Mouse (Mus musculus): ENCODE results near the gene Gtf3c4. TPM values are rescaled to one million over a fixed set of nuclear protein-coding genes. Genes with fewer than 3 reads are reported as not detected.

Gene Gtf3c4
- polyA plus RNA-seq, 1 experiment, result 12.6 TPM

DNA sequence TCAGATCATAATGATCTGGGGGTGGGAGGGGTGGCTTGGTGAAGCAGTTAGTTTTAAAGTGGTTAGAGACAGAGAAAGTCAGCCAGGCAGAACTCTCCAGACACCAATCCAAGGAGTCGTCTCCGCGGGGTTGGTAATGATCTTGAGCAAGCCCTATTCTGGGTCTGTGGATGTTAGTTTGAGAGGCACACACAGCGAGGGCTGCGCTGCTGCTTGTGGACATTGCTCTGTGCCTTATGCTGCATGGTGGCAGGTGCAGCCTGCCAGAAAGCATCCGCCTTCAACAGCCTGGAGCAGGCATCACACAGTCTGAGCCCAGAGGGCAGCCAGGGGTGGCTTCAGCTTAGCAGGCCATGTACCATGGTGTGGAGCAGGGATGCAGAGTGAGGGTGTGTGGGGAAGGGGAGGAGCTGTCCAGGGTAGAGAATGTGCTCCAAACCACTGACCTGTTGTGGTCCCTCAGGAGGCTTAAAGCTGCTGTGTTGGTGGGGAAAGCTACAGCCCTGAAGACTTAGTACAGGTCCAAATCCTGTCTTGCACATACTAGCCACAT lies 53.0 kb downstream of the Gtf3c4 start:
- Histone ChIP-seq H3K4me3 (ENCODE audit: insufficient read depth, low read length) (no peak overlapping the region), H3K4me1 (ENCODE audit: control insufficient read depth, insufficient read depth, low read length) (no peaks in the 10 kb centered on the region), H3K27ac (ENCODE audit: insufficient read depth, low read length) (no peak overlapping the region)
- no peak for TF ChIP-seq CTCF (IDR thresholded peaks at IDR 0.05; ENCODE audit: extremely low read depth, insufficient read depth, low read length)
- TF ChIP-seq POLR2A (IDR thresholded peaks at IDR 0.05; ENCODE audit: extremely low read depth, insufficient read depth, low read length), result no peak

GRCm38 (mm10) chr2:28786355-28787066 lies 53.6 kb downstream of the Gtf3c4 start:
- H3K4me1 ChIP-seq (ENCODE audit: control insufficient read depth, insufficient read depth, low read length), result no peaks in the 10 kb centered on the region
- TF ChIP-seq POLR2A (IDR thresholded peaks at IDR 0.05; ENCODE audit: extremely low read depth, insufficient read depth, low read length) (no peak), CTCF (IDR thresholded peaks at IDR 0.05; ENCODE audit: extremely low read depth, insufficient read depth, low read length) (no peak)
- H3K27ac ChIP-seq (ENCODE audit: insufficient read depth, low read length), result no peak overlapping the region
- no peak overlapping the region for H3K4me3 ChIP-seq (ENCODE audit: insufficient read depth, low read length)

GRCm38 (mm10) chr2:28781310-28781709 lies 58.9 kb downstream of the Gtf3c4 start:
- H3K27ac ChIP-seq (ENCODE audit: insufficient read depth, low read length), result no peak overlapping the region
- no peak for TF ChIP-seq CTCF (IDR thresholded peaks at IDR 0.05; ENCODE audit: extremely low read depth, insufficient read depth, low read length)
- no peak for TF ChIP-seq POLR2A (IDR thresholded peaks at IDR 0.05; ENCODE audit: extremely low read depth, insufficient read depth, low read length)
- no peak overlapping the region for H3K4me3 ChIP-seq (ENCODE audit: insufficient read depth, low read length)

DNA sequence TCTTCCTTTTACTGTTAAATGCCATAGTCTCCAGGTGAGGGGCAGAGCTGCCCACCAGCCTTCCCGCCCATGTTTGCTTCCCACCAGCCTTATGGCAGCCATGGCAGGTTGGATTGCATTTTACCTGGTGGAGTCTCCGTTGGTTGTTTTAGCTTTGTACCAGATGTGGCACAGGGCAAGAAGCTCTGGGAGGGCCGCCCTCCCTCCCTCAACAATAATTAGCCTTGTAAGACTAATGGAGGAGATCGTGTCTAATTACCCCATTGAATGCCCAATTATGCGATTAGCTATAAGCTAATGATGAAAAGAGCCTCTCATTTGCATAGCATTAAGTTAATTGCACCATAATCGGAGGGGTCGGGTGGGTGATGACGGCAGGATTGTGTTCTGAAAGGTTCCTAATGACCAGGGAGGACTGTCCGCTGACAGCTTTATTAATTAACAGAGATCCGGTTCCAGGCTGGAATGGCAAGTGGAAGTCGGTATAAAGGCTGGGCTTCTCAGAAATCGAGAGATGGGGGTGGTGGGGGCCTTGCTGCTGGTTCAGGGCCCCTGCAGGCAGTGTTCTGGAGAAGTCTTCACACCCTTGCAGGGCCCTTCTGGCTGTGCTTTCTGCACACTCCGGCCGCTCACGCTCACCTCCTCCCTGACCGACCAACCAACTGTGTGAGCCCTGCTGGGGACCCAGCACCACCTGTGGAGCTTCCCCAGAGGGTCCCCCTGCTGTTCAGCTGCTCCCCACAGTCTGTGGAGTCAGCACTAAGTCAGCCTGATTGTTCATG lies 60.0 kb downstream of the Gtf3c4 start:
- TF ChIP-seq CTCF (IDR thresholded peaks at IDR 0.05; ENCODE audit: extremely low read depth, insufficient read depth, low read length) (no peak), POLR2A (IDR thresholded peaks at IDR 0.05; ENCODE audit: extremely low read depth, insufficient read depth, low read length) (no peak)
- H3K4me1 ChIP-seq (ENCODE audit: control insufficient read depth, insufficient read depth, low read length), result no peaks in the 10 kb centered on the region
- no peak overlapping the region for H3K4me3 ChIP-seq (ENCODE audit: insufficient read depth, low read length)
- no peak overlapping the region for H3K27ac ChIP-seq (ENCODE audit: insufficient read depth, low read length)

More at GRCm38 (mm10) chr2:28781310-28781709, 58.9 kb downstream of the Gtf3c4 start:
- H3K4me1 ChIP-seq (ENCODE audit: control insufficient read depth, insufficient read depth, low read length), result no peaks in the 10 kb centered on the region

DNA sequence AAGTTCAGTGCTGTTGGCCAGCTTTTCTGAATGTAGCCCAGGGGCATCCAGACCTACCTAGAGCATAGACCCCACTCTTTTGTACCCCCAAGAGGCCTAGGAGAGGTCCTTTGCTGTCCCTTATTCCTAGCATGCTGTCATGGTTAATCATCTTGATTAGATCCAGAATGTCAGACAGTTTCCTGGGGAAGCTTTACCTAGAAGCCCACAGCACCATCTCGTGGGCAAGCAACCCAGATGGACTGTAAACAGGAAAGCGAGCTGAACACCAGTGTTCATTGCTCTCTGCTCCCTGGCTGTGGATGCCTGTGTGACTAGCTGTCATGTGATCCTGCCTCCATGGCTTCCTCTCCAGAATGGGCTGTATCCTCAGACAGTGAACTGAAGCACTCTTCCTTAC lies 63.4 kb downstream of the Gtf3c4 start:
- no peaks in the 10 kb centered on the region for H3K4me1 ChIP-seq (ENCODE audit: control insufficient read depth, insufficient read depth, low read length)
- TF ChIP-seq POLR2A (IDR thresholded peaks at IDR 0.05; ENCODE audit: extremely low read depth, insufficient read depth, low read length) (no peak), CTCF (IDR thresholded peaks at IDR 0.05; ENCODE audit: extremely low read depth, insufficient read depth, low read length) (no peak)

GRCm38 (mm10) chr2:28774073-28774472 lies 66.1 kb downstream of the Gtf3c4 start:
- Histone ChIP-seq H3K27ac (ENCODE audit: insufficient read depth, low read length) (no peak overlapping the region), H3K4me3 (ENCODE audit: insufficient read depth, low read length) (no peak overlapping the region)
- no peak for TF ChIP-seq POLR2A (IDR thresholded peaks at IDR 0.05; ENCODE audit: extremely low read depth, insufficient read depth, low read length)
- no peak for TF ChIP-seq CTCF (IDR thresholded peaks at IDR 0.05; ENCODE audit: extremely low read depth, insufficient read depth, low read length)

More for the DNA sequence above, 63.4 kb downstream of the Gtf3c4 start:
- Histone ChIP-seq H3K4me3 (ENCODE audit: insufficient read depth, low read length) (no peak overlapping the region), H3K27ac (ENCODE audit: insufficient read depth, low read length) (no peak overlapping the region)

More at GRCm38 (mm10) chr2:28774073-28774472, 66.1 kb downstream of the Gtf3c4 start:
- no peaks in the 10 kb centered on the region for H3K4me1 ChIP-seq (ENCODE audit: control insufficient read depth, insufficient read depth, low read length)

Other genes starting within 250 kb of the Gtf3c4 start
- not detected in 2 replicates for gene Gfi1b, start 218.4 kb downstream of the Gtf3c4 start, polyA plus RNA-seq (2012; rRNA removed)
- gene Tsc1, start 199.1 kb downstream of the Gtf3c4 start, polyA plus RNA-seq (2012; rRNA removed), result 36.1 and 38.7 TPM in 2 replicates
- gene Spaca9, start 140.6 kb downstream of the Gtf3c4 start, polyA plus RNA-seq (2012; rRNA removed), result 0.29 and 0.38 TPM in 2 replicates
- 2.2 and 2.7 TPM in 2 replicates for gene Ak8, start 140.2 kb downstream of the Gtf3c4 start, polyA plus RNA-seq (2012; rRNA removed)
- gene Ddx31, start within 50 bp of the Gtf3c4 start, polyA plus RNA-seq (2012; rRNA removed), result 4.9 and 5.7 TPM in 2 replicates
- 0.04 TPM in 1 of 2 replicates, not detected in the other for gene Barhl1, start 76.3 kb upstream of the Gtf3c4 start, polyA plus RNA-seq (2012; rRNA removed)
- 0.15 TPM in 1 of 2 replicates, not detected in the other for gene Cfap77, start 214.7 kb upstream of the Gtf3c4 start, polyA plus RNA-seq (2012; rRNA removed)
- 15.3 and 19.0 TPM in 2 replicates for gene Ttf1, start 219.9 kb upstream of the Gtf3c4 start, polyA plus RNA-seq (2012; rRNA removed)